Mouse (Mus musculus): ENCODE data around the gene Nrg3. TPM values are rescaled to one million over a fixed set of nuclear protein-coding genes. Genes with fewer than 3 reads are reported as not detected.

Nrg3 gene
- polyA plus RNA-seq, 1 experiment from 2014 or later = not detected

DNA sequence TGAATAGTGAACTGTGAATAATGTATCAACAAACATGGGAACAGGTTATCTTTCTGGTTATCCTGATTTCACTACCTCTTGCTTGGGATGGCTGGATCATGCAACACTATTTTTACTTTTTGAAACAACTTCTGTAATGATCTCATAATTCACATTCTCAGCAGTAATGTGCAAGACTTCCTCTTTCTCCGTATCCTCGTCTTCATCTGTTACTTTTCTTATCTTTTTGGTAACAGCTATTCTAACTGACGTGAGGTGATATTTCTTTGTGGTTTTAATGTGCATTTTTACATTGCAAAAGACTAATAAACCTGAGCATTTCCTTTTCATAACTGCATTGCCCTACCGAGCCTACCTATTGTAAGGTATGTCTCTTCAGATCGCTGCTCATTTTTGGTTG lies 44.4 kb downstream of the Nrg3 start:
- no peak for ATAC-seq
- TF ChIP-seq CTCF (IDR thresholded peaks at IDR 0.05; ENCODE audit: low read depth) (no peak), EP300 (IDR thresholded peaks at IDR 0.05; ENCODE audit: low read depth) (no peak)
- H3K27ac ChIP-seq (ENCODE audit: low read depth) = no peak overlapping the region
- 44% methylated on average over 5 of the region's 5 CpGs for WGBS (ENCODE audit: insufficient replicate concordance)
- H3K4me1 ChIP-seq (ENCODE audit: insufficient read depth) = no peaks in the 10 kb centered on the region
- no peaks in the 10 kb centered on the region for H3K9me3 ChIP-seq (ENCODE audit: low read length)
- H3K27me3 ChIP-seq (ENCODE audit: insufficient read depth, low read length) = no peaks in the 10 kb centered on the region
- no peak for DNase-seq
- no peak overlapping the region for H3K4me2 ChIP-seq (ENCODE audit: low read depth, low read length)
- H3K4me3 ChIP-seq (ENCODE audit: low read depth, low read length) = no peak overlapping the region
- H3K36me3 ChIP-seq (replicated peaks; ENCODE audit: insufficient read depth, low read length) = no peaks in the 10 kb centered on the region
- no peak overlapping the region for H3K9ac ChIP-seq (replicated peaks)

DNA sequence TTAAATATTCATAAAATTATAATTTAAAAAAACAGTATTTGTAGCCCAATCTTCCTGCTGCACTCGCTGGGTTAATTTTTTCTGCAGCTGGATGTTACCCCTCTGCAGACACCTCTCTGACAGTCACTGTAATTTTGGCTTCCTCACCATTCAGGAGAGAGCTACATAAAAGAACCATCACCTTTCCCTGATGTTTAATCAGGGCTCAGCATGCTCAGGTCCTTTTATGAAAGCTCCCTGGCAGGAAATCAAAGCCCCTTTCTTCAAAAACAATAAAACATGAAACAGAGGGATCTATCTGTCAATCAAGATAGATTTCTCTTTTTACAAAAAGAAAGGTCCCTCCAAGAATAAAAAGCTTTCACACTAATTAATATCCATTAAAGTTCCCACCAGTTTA lies 51.0 kb downstream of the Nrg3 start:
- Histone ChIP-seq H3K36me3 (replicated peaks; ENCODE audit: insufficient read depth, low read length) (no peaks in the 10 kb centered on the region), H3K27me3 (ENCODE audit: insufficient read depth, low read length) (no peaks in the 10 kb centered on the region), H3K4me2 (ENCODE audit: low read depth, low read length) (no peak overlapping the region), H3K9me3 (ENCODE audit: low read length) (no peaks in the 10 kb centered on the region), H3K4me3 (ENCODE audit: low read depth, low read length) (no peak overlapping the region), H3K9ac (replicated peaks) (no peak overlapping the region), H3K4me1 (ENCODE audit: insufficient read depth) (no peaks in the 10 kb centered on the region), H3K27ac (ENCODE audit: low read depth) (no peak overlapping the region)
- DNase-seq (no peak), ATAC-seq (no peak)
- no peak for TF ChIP-seq CTCF (IDR thresholded peaks at IDR 0.05; ENCODE audit: low read depth)
- no peak for TF ChIP-seq EP300 (IDR thresholded peaks at IDR 0.05; ENCODE audit: low read depth)
- WGBS (ENCODE audit: insufficient replicate concordance) = 73% methylated on average over 1 of the region's 1 CpGs

DNA sequence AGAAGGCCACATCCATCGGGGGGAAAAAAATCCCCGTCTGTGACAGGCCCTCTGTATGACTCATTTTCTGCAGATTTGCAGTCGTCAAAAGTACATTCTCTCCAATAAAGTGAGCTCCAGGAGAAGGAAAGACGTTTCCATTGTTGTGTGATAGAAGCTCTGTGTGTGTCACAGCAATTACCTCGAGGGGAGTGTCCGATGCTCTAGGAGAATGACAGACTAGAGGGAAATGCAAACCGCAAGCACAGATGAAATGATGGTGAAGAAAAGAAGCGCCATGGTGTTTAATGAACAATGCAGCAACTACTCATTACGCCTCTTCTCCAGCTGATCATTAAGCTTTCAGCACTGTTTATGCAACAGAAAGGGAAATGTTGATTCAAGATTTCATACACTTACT lies 59.6 kb downstream of the Nrg3 start:
- Histone ChIP-seq H3K36me3 (replicated peaks; ENCODE audit: insufficient read depth, low read length) (no peaks in the 10 kb centered on the region), H3K9me3 (ENCODE audit: low read length) (no peaks in the 10 kb centered on the region), H3K4me2 (ENCODE audit: low read depth, low read length) (no peak overlapping the region), H3K27ac (ENCODE audit: low read depth) (no peak overlapping the region), H3K4me3 (ENCODE audit: low read depth, low read length) (no peak overlapping the region), H3K27me3 (ENCODE audit: insufficient read depth, low read length) (no peaks in the 10 kb centered on the region), H3K9ac (replicated peaks) (no peak overlapping the region), H3K4me1 (ENCODE audit: insufficient read depth) (no peaks in the 10 kb centered on the region)
- no peak for DNase-seq
- no peak for ATAC-seq
- WGBS (ENCODE audit: insufficient replicate concordance) = 66% methylated on average over 9 of the region's 9 CpGs
- TF ChIP-seq EP300 (IDR thresholded peaks at IDR 0.05; ENCODE audit: low read depth) (no peak), CTCF (IDR thresholded peaks at IDR 0.05; ENCODE audit: low read depth) (no peak)

DNA sequence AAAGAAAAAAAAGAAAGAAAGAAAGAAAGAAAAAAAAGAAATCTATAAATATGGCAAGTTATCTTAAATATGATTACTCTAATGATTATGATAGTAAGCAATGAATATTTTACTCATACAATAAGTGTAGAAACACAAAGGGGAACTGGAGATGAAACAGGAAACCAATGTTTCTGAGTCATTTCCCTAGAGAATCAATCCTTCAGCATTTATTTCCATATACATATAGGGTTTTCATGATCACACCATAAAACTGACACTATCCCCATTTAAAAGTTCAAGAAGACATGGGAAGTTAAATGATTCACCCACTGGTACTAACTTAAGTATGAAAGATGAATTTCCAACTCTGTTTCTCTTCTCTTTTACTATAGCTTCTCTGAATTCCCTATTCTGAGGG lies 86.0 kb downstream of the Nrg3 start:
- DNase-seq = no peak
- ATAC-seq = no peak
- no peaks in the 10 kb centered on the region for H3K4me1 ChIP-seq (ENCODE audit: insufficient read depth)
- no peak overlapping the region for H3K4me3 ChIP-seq (ENCODE audit: low read depth, low read length)
- TF ChIP-seq CTCF (IDR thresholded peaks at IDR 0.05; ENCODE audit: low read depth) (no peak), EP300 (IDR thresholded peaks at IDR 0.05; ENCODE audit: low read depth) (no peak)
- H3K27ac ChIP-seq (ENCODE audit: low read depth) = no peak overlapping the region
- no peak overlapping the region for H3K9ac ChIP-seq (replicated peaks)
- no peak overlapping the region for H3K4me2 ChIP-seq (ENCODE audit: low read depth, low read length)
- H3K9me3 ChIP-seq (ENCODE audit: low read length) = no peaks in the 10 kb centered on the region
- no peaks in the 10 kb centered on the region for H3K36me3 ChIP-seq (replicated peaks; ENCODE audit: insufficient read depth, low read length)
- H3K27me3 ChIP-seq (ENCODE audit: insufficient read depth, low read length) = no peaks in the 10 kb centered on the region

DNA sequence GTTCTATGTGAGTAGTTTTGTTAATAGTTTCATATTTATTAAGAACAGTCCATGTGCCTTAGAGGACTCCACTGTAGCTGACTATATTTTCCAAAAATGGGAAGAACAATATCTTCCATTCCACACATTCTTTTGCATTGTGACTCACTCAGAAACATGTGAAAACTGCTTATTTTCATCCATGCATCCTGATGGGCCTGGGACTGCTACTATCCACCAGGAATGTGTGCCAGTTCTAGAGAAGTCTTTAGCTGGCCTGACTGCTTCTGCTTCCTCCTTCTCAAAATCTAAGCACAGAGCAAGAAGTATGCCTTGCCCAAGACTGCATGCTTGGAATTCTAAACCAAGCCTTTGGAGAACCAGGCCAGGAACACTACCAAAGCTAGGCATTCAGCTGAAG lies 91.6 kb downstream of the Nrg3 start:
- ATAC-seq (no peak), DNase-seq (no peak)
- Histone ChIP-seq H3K9me3 (ENCODE audit: low read length) (no peaks in the 10 kb centered on the region), H3K9ac (replicated peaks) (no peak overlapping the region), H3K4me2 (ENCODE audit: low read depth, low read length) (no peak overlapping the region), H3K4me1 (ENCODE audit: insufficient read depth) (no peaks in the 10 kb centered on the region), H3K27me3 (ENCODE audit: insufficient read depth, low read length) (no peaks in the 10 kb centered on the region), H3K4me3 (ENCODE audit: low read depth, low read length) (no peak overlapping the region), H3K27ac (ENCODE audit: low read depth) (no peak overlapping the region), H3K36me3 (replicated peaks; ENCODE audit: insufficient read depth, low read length) (no peaks in the 10 kb centered on the region)
- no peak for TF ChIP-seq CTCF (IDR thresholded peaks at IDR 0.05; ENCODE audit: low read depth)
- no peak for TF ChIP-seq EP300 (IDR thresholded peaks at IDR 0.05; ENCODE audit: low read depth)

DNA sequence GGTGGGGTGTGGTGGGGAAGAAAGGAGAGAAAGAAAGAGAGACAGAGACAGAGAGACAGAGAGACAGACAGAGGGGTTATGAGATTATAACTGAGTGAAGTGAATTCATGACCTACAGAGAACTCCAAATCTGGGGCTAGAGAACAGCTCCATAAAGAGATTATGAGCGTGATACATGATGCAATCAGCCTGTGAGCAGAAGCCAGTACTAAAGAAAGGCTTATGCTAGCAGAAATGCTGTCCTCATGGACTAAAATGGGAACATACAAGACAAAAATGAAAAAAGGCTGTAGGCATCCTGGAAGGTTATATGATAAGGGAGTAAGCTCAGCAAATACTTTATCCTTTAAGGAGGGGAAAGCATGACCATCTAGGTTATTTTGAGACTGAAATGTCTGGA lies 99.7 kb downstream of the Nrg3 start:
- no peaks in the 10 kb centered on the region for H3K9me3 ChIP-seq (ENCODE audit: low read length)
- no peak overlapping the region for H3K4me2 ChIP-seq (ENCODE audit: low read depth, low read length)
- TF ChIP-seq EP300 (IDR thresholded peaks at IDR 0.05; ENCODE audit: low read depth) = no peak
- no peak overlapping the region for H3K4me3 ChIP-seq (ENCODE audit: low read depth, low read length)
- DNase-seq (no peak), ATAC-seq (no peak)
- no peak overlapping the region for H3K9ac ChIP-seq (replicated peaks)
- no peak overlapping the region for H3K27ac ChIP-seq (ENCODE audit: low read depth)
- H3K4me1 ChIP-seq (ENCODE audit: insufficient read depth) = no peaks in the 10 kb centered on the region
- H3K27me3 ChIP-seq (ENCODE audit: insufficient read depth, low read length) = no peaks in the 10 kb centered on the region
- 68% methylated on average over 1 of the region's 1 CpGs for WGBS (ENCODE audit: insufficient replicate concordance)
- no peaks in the 10 kb centered on the region for H3K36me3 ChIP-seq (replicated peaks; ENCODE audit: insufficient read depth, low read length)

DNA sequence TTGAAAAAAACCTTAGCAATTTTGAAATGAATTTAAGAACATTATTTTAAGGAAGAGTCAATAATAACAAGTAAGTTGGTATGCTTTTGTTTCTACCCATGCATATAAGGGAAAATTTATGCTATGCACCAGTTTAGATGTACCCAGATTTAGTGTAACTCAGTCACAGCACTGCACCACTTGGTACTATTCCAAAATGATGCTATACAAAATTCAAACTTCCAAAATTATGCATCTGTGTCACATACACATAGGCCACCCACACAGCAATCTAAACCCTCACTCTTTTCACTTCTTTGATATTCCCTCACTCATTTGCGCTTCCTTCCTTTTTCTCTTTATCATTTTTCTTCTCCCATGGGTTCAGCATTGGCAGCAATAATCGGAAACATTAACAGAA lies 116.6 kb downstream of the Nrg3 start:
- Histone ChIP-seq H3K9ac (replicated peaks) (no peak overlapping the region), H3K36me3 (replicated peaks; ENCODE audit: insufficient read depth, low read length) (no peaks in the 10 kb centered on the region), H3K27me3 (ENCODE audit: insufficient read depth, low read length) (no peaks in the 10 kb centered on the region), H3K4me2 (ENCODE audit: low read depth, low read length) (no peak overlapping the region), H3K27ac (ENCODE audit: low read depth) (no peak overlapping the region), H3K4me3 (ENCODE audit: low read depth, low read length) (no peak overlapping the region), H3K4me1 (ENCODE audit: insufficient read depth) (no peaks in the 10 kb centered on the region), H3K9me3 (ENCODE audit: low read length) (no peaks in the 10 kb centered on the region)
- ATAC-seq = no peak
- TF ChIP-seq CTCF (IDR thresholded peaks at IDR 0.05; ENCODE audit: low read depth) = no peak
- DNase-seq = no peak
- WGBS (ENCODE audit: insufficient replicate concordance) = 70% methylated on average over 2 of the region's 2 CpGs

Measured in liver, postnatal 0 days (tissue).